Mouse (Mus musculus): Measurements from ENCODE around the gene Zfand3. TPM values are rescaled to one million over a fixed set of nuclear protein-coding genes. Genes with fewer than 3 reads are reported as not detected.

The Zfand3 gene
- polyA plus RNA-seq, 1 experiment from 2014 or later: 60.2 TPM

DNA sequence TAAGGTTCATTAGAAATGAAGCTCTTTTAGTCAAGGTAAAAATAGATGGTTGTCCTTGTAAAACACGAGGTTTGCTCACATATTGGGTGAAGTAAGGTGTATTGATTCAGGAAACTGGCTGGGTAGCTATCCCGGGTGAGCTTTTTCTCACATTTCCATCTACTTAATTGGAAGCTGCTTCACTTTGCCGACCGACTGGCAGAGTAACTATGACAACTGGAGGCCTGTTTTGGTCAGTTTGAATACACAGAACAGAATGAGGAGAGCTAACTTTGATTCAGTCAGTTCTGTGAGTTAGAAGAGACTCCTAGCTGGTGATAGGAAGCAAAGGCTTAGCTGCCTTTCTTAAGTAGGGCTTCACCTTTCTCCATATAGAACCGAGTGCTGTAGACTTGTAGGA lies 71.4 kb downstream of the Zfand3 start:
- 66% methylated on average over 5 of the region's 5 CpGs for WGBS
- ATAC-seq (ENCODE audit: insufficient number of reproducible peaks, insufficient read depth, low FRiP score, low TSS enrichment, low read depth): no peak
- no peak overlapping the region for H3K9ac ChIP-seq (replicated peaks)
- no peaks in the 10 kb centered on the region for H3K9me3 ChIP-seq
- H3K36me3 ChIP-seq: 0 out of 2 replicates have a peak, but pooled peaks cover 16% of the 10 kb centered on the region
- no peak overlapping the region for H3K27ac ChIP-seq
- peaks cover 14% of the 10 kb centered on the region for H3K4me1 ChIP-seq (replicated peaks)
- no peaks in the 10 kb centered on the region for H3K27me3 ChIP-seq
- no peak overlapping the region for H3K4me3 ChIP-seq (replicated peaks)
- no peak overlapping the region for H3K4me2 ChIP-seq

DNA sequence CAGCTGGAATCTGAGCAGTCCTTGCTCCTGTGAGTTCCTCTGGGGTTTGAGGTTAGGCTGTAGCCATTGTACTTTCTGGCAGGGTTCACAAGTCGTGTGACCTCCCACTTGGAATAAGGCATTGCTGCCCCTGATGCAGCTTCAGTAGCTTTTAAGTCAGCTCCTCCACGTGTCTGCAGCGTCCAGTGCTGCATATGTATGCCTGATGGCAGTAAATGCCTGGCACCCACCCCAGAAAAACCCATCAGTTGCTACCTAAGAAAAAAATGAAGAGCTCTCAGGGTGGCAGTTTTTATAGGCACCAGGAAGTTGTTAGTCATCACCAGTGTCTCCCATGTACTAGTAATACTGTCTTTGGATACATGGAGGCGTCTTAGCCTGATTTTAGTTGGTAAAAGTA lies 79.5 kb downstream of the Zfand3 start:
- ATAC-seq (ENCODE audit: insufficient number of reproducible peaks, insufficient read depth, low FRiP score, low TSS enrichment, low read depth): no peak
- H3K4me2 ChIP-seq: no peak overlapping the region
- WGBS: 74% methylated on average over 4 of the region's 4 CpGs
- H3K27ac ChIP-seq: no peak overlapping the region
- no peak overlapping the region for H3K4me3 ChIP-seq (replicated peaks)
- H3K4me1 ChIP-seq (replicated peaks): no peaks in the 10 kb centered on the region
- peaks cover 9% of the 10 kb centered on the region for H3K36me3 ChIP-seq
- no peaks in the 10 kb centered on the region for H3K9me3 ChIP-seq
- no peak overlapping the region for H3K9ac ChIP-seq (replicated peaks)
- no peaks in the 10 kb centered on the region for H3K27me3 ChIP-seq

DNA sequence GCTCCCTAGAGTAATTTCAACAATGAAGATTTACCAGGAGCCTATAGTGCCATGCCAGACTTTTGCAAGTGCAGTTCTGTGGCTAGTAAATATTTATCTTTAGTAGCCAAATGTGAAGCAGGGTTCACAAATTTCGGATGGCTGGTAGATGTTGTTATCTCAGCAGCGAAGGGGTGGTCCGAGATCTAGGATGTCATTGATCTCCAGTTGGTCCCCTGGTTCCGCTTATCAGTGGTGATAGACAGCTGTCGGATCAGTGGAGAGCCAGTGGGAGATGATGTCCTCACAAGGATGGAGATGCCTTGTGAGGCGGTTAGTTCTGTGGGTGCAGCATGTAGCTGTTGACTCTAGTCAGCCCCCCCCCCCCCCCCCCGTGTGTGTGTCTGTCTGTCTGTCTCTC lies 82.2 kb downstream of the Zfand3 start:
- Histone ChIP-seq H3K27me3 (no peaks in the 10 kb centered on the region), H3K4me1 (replicated peaks) (no peaks in the 10 kb centered on the region), H3K27ac (no peak overlapping the region), H3K36me3 (peaks cover 9% of the 10 kb centered on the region), H3K4me3 (replicated peaks) (no peak overlapping the region), H3K9ac (replicated peaks) (no peak overlapping the region), H3K9me3 (no peaks in the 10 kb centered on the region), H3K4me2 (no peak overlapping the region)
- 90% methylated on average over 6 of the region's 7 CpGs for WGBS
- ATAC-seq (ENCODE audit: insufficient number of reproducible peaks, insufficient read depth, low FRiP score, low TSS enrichment, low read depth): no peak

DNA sequence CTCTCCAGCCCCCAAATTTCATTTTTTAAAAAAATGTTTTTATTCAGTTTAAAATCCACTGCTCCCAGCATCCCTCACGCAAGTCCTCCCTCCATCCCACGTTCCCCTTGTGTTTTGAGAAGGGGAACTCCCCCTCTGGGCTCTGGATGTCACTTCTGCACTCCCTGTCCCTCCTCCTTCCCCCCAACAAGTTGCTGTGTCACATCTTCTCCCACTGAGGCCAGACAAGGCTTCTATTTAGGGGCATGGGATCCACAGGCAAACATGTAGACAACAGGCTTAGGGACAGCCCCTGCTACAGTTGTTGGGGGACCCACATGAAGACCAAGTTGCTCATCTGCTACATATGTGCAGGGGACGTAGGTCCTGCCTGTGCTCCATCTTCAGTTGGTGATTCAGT lies 83.9 kb downstream of the Zfand3 start:
- Histone ChIP-seq H3K9me3 (no peaks in the 10 kb centered on the region), H3K9ac (replicated peaks) (no peak overlapping the region), H3K27me3 (no peaks in the 10 kb centered on the region), H3K4me2 (no peak overlapping the region), H3K36me3 (no peaks in the 10 kb centered on the region; the same call in 1 of the 2 replicates), H3K4me1 (replicated peaks) (no peaks in the 10 kb centered on the region), H3K4me3 (replicated peaks) (no peak overlapping the region), H3K27ac (no peak overlapping the region)
- 95% methylated on average over 3 of the region's 3 CpGs for WGBS
- ATAC-seq (ENCODE audit: insufficient number of reproducible peaks, insufficient read depth, low FRiP score, low TSS enrichment, low read depth): no peak

DNA sequence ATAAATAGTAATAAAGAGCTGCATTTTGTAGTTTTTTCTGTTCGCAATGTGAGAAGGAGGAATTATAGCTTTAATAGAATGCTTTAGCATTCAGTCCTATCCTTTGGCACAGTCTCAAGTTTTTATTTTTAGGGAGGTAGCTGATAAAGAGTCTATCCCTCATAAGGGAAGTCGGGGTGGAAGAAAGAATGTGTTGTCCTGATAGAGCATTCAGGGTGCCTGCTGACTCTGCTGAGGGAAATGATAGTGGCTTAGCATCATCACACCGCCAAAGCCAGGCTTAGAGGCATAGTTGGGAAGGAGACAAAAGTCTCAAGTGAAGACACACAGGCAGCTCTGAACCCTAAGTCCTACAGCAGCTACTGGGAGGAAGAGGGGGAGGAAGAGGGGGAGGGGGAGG lies 85.9 kb downstream of the Zfand3 start:
- Histone ChIP-seq H3K9ac (replicated peaks) (no peak overlapping the region), H3K4me2 (no peak overlapping the region), H3K9me3 (0 out of 2 replicates have a peak, but pooled peaks cover 2% of the 10 kb centered on the region), H3K27ac (no peak overlapping the region), H3K4me3 (replicated peaks) (no peak overlapping the region), H3K27me3 (no peaks in the 10 kb centered on the region), H3K36me3 (peaks cover 6% of the 10 kb centered on the region), H3K4me1 (replicated peaks) (no peaks in the 10 kb centered on the region)
- WGBS: 88% methylated on average over 3 of the region's 3 CpGs
- no peak for ATAC-seq (ENCODE audit: insufficient number of reproducible peaks, insufficient read depth, low FRiP score, low TSS enrichment, low read depth)

DNA sequence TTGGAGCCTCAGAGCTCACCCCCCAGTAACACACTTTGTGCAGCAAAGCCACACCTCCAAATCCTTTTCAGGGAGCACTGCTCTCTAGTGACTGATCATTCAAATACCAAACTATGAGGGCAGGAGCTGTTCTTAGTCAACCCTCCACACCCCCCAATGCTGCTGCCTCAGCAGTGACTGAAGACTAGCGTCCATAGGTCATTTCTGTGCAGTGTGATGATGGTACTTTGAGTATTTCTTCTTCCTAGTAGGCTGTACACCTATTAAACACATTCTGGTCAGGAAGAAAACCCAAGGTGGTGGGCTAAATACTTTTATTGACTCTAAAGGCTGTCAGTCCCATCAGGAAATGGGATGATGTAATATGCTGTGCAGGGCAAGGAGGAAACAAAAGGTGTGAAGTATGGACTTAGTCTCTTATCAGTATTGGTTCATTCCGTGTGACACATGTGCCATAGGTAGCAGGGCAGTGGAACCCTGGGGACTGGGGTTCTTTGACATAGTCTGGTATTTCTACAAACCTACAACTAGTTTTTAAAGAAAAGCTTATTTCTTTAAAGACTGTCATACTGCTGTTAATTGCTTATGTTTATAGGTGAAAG lies 88.7 kb downstream of the Zfand3 start:
- H3K4me3 ChIP-seq (replicated peaks): no peak overlapping the region
- no peak for ATAC-seq (ENCODE audit: insufficient number of reproducible peaks, insufficient read depth, low FRiP score, low TSS enrichment, low read depth)
- no peak overlapping the region for H3K27ac ChIP-seq
- no peaks in the 10 kb centered on the region for H3K27me3 ChIP-seq
- H3K4me1 ChIP-seq (replicated peaks): no peaks in the 10 kb centered on the region
- WGBS: 94% methylated on average over 2 of the region's 2 CpGs
- peaks cover 8% of the 10 kb centered on the region; the same call in 1 of the 2 replicates for H3K9me3 ChIP-seq
- peaks cover 13% of the 10 kb centered on the region for H3K36me3 ChIP-seq
- no peak overlapping the region for H3K4me2 ChIP-seq
- no peak overlapping the region for H3K9ac ChIP-seq (replicated peaks)

DNA sequence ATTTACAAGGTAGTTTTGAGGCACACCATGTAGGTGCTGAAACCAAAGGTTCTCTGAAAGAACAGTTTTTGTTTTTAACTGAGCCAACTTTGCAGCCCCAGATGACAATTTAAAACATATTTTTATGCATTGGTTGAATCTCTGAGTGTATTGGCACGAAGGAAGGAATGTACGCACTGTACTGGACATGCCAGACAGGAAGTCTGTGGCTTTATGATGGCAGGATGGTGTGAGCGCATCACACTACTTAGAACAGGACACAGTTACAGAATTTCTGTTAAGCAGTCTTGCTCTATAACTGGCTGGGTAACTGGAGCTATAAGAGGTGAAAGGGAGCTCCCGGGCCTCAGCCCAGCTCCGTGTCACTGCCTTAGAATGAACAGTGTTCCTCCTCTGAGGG lies 92.6 kb downstream of the Zfand3 start:
- 86% methylated on average over 5 of the region's 5 CpGs for WGBS
- Histone ChIP-seq H3K4me1 (replicated peaks) (peaks cover 20% of the 10 kb centered on the region), H3K4me3 (replicated peaks) (no peak overlapping the region), H3K4me2 (no peak overlapping the region), H3K9me3 (peaks cover 8% of the 10 kb centered on the region; the same call in 1 of the 2 replicates), H3K9ac (replicated peaks) (no peak overlapping the region), H3K36me3 (peaks cover 13% of the 10 kb centered on the region), H3K27me3 (no peaks in the 10 kb centered on the region), H3K27ac (no peak overlapping the region)
- no peak for ATAC-seq (ENCODE audit: insufficient number of reproducible peaks, insufficient read depth, low FRiP score, low TSS enrichment, low read depth)

DNA sequence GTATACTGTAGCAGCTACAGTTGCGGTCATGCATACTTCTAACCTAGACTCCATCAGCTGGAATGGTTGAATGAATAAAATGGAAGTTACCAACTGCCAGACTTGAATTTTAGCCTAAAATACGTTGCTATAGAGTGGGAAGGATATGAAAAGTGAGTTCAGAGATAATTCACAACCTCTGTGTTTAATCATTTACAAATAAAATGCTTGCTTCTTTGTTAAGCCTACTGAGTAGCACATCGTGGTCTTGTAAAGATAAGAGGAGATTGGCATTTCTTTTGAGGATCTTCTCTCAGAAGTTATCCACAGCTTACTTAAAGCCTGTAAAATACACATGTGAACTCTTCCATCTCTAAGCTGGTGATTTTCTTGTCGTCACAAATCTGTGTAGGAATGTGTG lies 93.1 kb downstream of the Zfand3 start:
- Histone ChIP-seq H3K9me3 (peaks cover 8% of the 10 kb centered on the region; the same call in 1 of the 2 replicates), H3K27me3 (no peaks in the 10 kb centered on the region), H3K4me3 (replicated peaks) (no peak overlapping the region), H3K4me1 (replicated peaks) (peaks cover 20% of the 10 kb centered on the region), H3K4me2 (no peak overlapping the region), H3K9ac (replicated peaks) (no peak overlapping the region), H3K36me3 (peaks cover 13% of the 10 kb centered on the region), H3K27ac (no peak overlapping the region)
- no peak for ATAC-seq (ENCODE audit: insufficient number of reproducible peaks, insufficient read depth, low FRiP score, low TSS enrichment, low read depth)
- 81% methylated on average over 4 of the region's 4 CpGs for WGBS

DNA sequence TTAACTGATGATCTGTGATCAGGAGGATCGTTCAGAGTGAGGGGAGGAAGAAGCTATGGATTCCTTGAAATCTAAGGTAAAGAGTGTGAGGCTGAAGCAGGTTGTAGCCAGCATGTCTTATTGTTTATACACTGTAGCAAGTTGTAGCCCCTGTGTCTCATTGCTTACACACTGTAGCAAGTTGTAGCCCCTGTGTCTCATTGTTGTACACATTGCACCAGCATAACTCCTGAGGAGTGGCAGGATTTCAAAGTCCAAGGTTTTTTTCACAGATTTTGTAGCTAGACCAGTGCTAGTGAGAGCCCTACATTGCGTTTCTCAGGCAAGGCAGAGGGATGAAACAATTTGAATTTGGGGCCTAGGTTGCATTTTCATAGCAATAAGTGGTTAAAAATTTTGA lies 95.1 kb downstream of the Zfand3 start:
- Histone ChIP-seq H3K4me2 (no peak overlapping the region), H3K9me3 (peaks cover 8% of the 10 kb centered on the region; the same call in 1 of the 2 replicates), H3K4me1 (replicated peaks) (peaks cover 20% of the 10 kb centered on the region), H3K4me3 (replicated peaks) (no peak overlapping the region), H3K27me3 (no peaks in the 10 kb centered on the region), H3K27ac (no peak overlapping the region), H3K36me3 (peaks cover 8% of the 10 kb centered on the region), H3K9ac (replicated peaks) (no peak overlapping the region)
- 75% methylated on average over 2 of the region's 2 CpGs for WGBS
- no peak for ATAC-seq (ENCODE audit: insufficient number of reproducible peaks, insufficient read depth, low FRiP score, low TSS enrichment, low read depth)

DNA sequence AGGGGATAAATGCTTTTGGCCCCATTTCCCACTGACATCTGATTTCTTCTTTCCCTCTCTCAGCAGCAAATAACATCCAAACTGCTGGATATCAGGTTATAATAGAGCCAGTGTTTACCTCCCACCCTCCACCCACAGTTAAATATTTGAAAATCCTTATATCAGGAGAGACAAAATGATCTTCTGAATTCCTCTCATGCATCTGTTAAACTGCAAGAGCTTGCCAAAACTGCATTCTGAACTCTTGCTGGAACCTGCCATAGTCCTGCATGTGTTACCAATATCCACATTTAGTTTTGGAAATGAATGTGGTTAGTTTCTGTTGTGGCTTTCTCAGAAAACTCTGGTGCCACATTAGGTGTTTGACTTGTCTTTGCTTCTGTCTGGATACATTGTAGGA lies 97.3 kb downstream of the Zfand3 start:
- Histone ChIP-seq H3K9ac (replicated peaks) (no peak overlapping the region), H3K4me2 (no peak overlapping the region), H3K36me3 (no peaks in the 10 kb centered on the region), H3K4me3 (replicated peaks) (no peak overlapping the region), H3K4me1 (replicated peaks) (peaks cover 20% of the 10 kb centered on the region), H3K27ac (no peak overlapping the region), H3K27me3 (no peaks in the 10 kb centered on the region), H3K9me3 (no peaks in the 10 kb centered on the region)
- no peak for ATAC-seq (ENCODE audit: insufficient number of reproducible peaks, insufficient read depth, low FRiP score, low TSS enrichment, low read depth)

DNA sequence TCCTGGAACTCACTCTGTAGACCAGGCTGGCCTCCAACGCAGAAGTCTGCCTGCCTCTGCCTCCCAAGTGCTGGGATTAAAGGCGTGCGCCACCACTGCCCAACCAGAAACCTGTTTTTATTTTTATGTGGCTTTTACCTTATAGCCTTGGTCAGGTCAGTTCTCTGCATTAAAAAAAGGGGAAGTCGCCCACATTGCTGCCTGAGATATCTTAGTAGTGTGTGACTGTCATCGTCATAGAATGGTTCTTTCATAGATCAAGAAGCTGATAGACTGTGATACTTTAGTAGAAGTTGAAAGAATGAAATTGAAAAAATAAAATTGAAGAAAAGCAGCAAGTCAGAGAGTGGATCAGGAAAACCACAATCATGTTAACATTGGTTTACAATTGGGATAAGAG lies 98.5 kb downstream of the Zfand3 start:
- WGBS: 96% methylated on average over 5 of the region's 5 CpGs
- Histone ChIP-seq H3K4me2 (no peak overlapping the region), H3K4me3 (replicated peaks) (no peak overlapping the region), H3K4me1 (replicated peaks) (peaks cover 20% of the 10 kb centered on the region), H3K9ac (replicated peaks) (no peak overlapping the region), H3K36me3 (no peaks in the 10 kb centered on the region), H3K27ac (no peak overlapping the region), H3K9me3 (no peaks in the 10 kb centered on the region), H3K27me3 (no peaks in the 10 kb centered on the region)
- no peak for ATAC-seq (ENCODE audit: insufficient number of reproducible peaks, insufficient read depth, low FRiP score, low TSS enrichment, low read depth)

DNA sequence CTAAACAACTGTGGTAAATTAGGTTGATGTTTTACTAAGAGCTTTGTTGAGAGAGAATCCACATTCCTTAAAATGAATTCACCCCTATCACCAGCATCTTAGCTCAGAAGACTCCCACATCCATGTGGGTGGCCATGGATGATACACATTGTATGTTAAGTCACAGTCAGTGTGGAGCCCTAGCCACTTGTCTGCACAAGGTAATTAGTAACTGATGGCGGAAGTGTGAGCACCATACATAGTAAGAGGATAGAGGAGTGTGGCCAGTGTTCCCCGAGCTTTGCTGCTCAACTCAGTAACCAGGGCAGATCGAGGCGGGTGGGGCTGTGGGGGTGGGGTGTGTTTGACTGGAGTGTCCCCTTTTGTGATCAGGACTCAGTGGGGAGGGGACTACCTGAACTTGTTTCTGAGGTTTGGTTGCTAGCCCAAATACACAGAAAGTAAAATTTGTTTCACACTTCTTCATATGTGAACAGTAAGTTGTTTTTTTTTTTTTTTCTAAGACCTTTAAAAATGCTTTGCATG lies 99.2 kb downstream of the Zfand3 start:
- 63% methylated on average over 4 of the region's 4 CpGs for WGBS
- H3K9me3 ChIP-seq: no peaks in the 10 kb centered on the region

More for the DNA sequence above, 99.2 kb downstream of the Zfand3 start:
- H3K36me3 ChIP-seq: no peaks in the 10 kb centered on the region
- ATAC-seq (ENCODE audit: insufficient number of reproducible peaks, insufficient read depth, low FRiP score, low TSS enrichment, low read depth): no peak
- no peak overlapping the region for H3K4me3 ChIP-seq (replicated peaks)
- H3K27ac ChIP-seq: no peak overlapping the region
- H3K4me2 ChIP-seq: no peak overlapping the region
- no peaks in the 10 kb centered on the region for H3K27me3 ChIP-seq
- peaks cover 20% of the 10 kb centered on the region for H3K4me1 ChIP-seq (replicated peaks)
- H3K9ac ChIP-seq (replicated peaks): no peak overlapping the region

Measured in limb, embryonic 12.5 days (tissue).